Comparison of ENCODE assay signal across 15 mouse cellular contexts in genomic region chrX:60773645-60774044, GRCm38 (mm10).
"Had no signal": no experiment of that assay in that cellular context is flagged by ENCODE, and none has a peak within 500 bp of the region (broad histone marks: within the 10 kb centered on the region; RNA-seq: fewer than 3 reads in every experiment).

No protein-coding gene starts in this region.

- H3K9ac ChIP-seq: limb, embryonic 13.5 days; liver, embryonic 12.5 days; liver, embryonic 15.5 days; lung, embryonic 14.5 days had no signal

- ATAC-seq: liver, embryonic 12.5 days had no signal

- H3K36me3 ChIP-seq: limb, embryonic 10.5 days; limb, embryonic 13.5 days; liver, embryonic 12.5 days; liver, embryonic 15.5 days had no signal

- DNase-seq: kidney, adult 9 months; kidney, postnatal 25 days; layer of hippocampus, adult 9-11 months; liver; lung, embryonic 14.5 days; midbrain, embryonic 14.5 days; thymus, adult 18-20 months; thymus, postnatal 36 days had no signal

- H3K27me3 ChIP-seq: limb, embryonic 13.5 days; liver, embryonic 12.5 days; liver, embryonic 15.5 days had no signal

- H3K4me1 ChIP-seq: limb, embryonic 10.5 days; limb, embryonic 13.5 days; liver, embryonic 12.5 days; liver, embryonic 15.5 days had no signal

- H3K9me3 ChIP-seq: limb, embryonic 10.5 days; limb, embryonic 13.5 days; liver, embryonic 12.5 days; liver, embryonic 15.5 days had no signal

- H3K27ac ChIP-seq: kidney, postnatal 0 days; layer of hippocampus, adult 2 months; limb, embryonic 10.5 days; limb, embryonic 13.5 days; liver, embryonic 12.5 days; liver, embryonic 15.5 days had no signal

- H3K4me3 ChIP-seq: layer of hippocampus, adult 2 months; limb, embryonic 10.5 days; limb, embryonic 13.5 days; liver, embryonic 12.5 days; liver, embryonic 15.5 days had no signal

- H3K4me2 ChIP-seq: limb, embryonic 13.5 days; liver, embryonic 12.5 days; liver, embryonic 15.5 days; lung, embryonic 14.5 days; midbrain, embryonic 11.5 days had no signal
